Mouse (Mus musculus) intestine, embryonic 14.5 days (tissue): ENCODE results near the gene Uspl1. TPM values are rescaled to one million over a fixed set of nuclear protein-coding genes. Genes with fewer than 3 reads are reported as not detected.
A peak's percentile ranks its signal among the peaks of the same experiment; 100 is the strongest.
"Not testable (repeated sequence)": the region's sequence is repeated elsewhere in the genome, so short reads cannot be mapped to it uniquely, and the experiment has no call there.

Experiments used
- ATAC-seq: fragments of 200-750 bp; cut with Nextera tagmentation; replicated peaks from 2 replicates; pipeline ENCODE4 v1.8.0; 2017; ENCODE audit warnings: low read depth, moderate number of reproducible peaks, moderate TSS enrichment, moderate library complexity; ENCODE audit not compliant: low FRiP score, low TSS enrichment
- DNase-seq: peaks from one replicate; pipeline ENCODE4 v3.0.0-alpha.2; 2018; ENCODE audit warnings: low spot score
- H3K27ac ChIP-seq: fragments of 300-500 bp; sonication (generic); 2 replicates; pipeline ENCODE4 v1.5.1; 2014; ENCODE audit warnings: low read depth, mild to moderate bottlenecking, control low read depth
- H3K27me3 ChIP-seq: fragments of 300-500 bp; sonication (generic); replicated peaks from 2 replicates; pipeline ENCODE4 v1.6.1; 2014; ENCODE audit warnings: low read length, control low read depth; ENCODE audit not compliant: control insufficient read depth, insufficient read depth
- H3K36me3 ChIP-seq: fragments of 300-500 bp; sonication (generic); 2 replicates; pipeline ENCODE4 v1.6.1; 2014; ENCODE audit warnings: low read length, control low read depth; ENCODE audit not compliant: control insufficient read depth, insufficient read depth
- H3K4me1 ChIP-seq: fragments of 300-500 bp; sonication (generic); replicated peaks from 2 replicates; pipeline ENCODE4 v1.6.1; 2014; ENCODE audit warnings: low read length, control low read depth, mixed read lengths; ENCODE audit not compliant: control insufficient read depth, insufficient read depth
- H3K4me2 ChIP-seq: fragments of 300-500 bp; sonication (generic); 2 replicates; pipeline ENCODE4 v1.6.1; 2014; ENCODE audit warnings: low read length
- H3K4me3 ChIP-seq: fragments of 300-500 bp; sonication (generic); 2 replicates; pipeline ENCODE4 v1.5.1; 2014; ENCODE audit warnings: low read depth, low read length, control low read depth, mixed read lengths
- H3K9ac ChIP-seq: fragments of 300-500 bp; sonication (generic); 2 replicates; pipeline ENCODE4 v1.6.1; 2014; ENCODE audit warnings: mild to moderate bottlenecking, low read length
- H3K9me3 ChIP-seq: fragments of 300-500 bp; sonication (generic); 2 replicates; pipeline ENCODE4 v1.6.1; 2016; ENCODE audit warnings: low read length, control low read depth; ENCODE audit not compliant: control insufficient read depth
- WGBS: fragments of 180-500 bp; shearing (Covaris S2); extraction: QIAGEN DNeasy Blood & Tissue Kit; methylation state at CpG from one replicate; pipeline ENCODE4 v1.1.7; 2014; 5-methylcytosine and 5-hydroxymethylcytosine counted together
- polyA plus RNA-seq: library from polyadenylated mRNA; unstranded; fragments of >200 nt; fragmentation: Nextera tagmentation; extraction: Ambion mirVana; gene quantifications from 2 replicates; pipeline ENCODE4 v1.2.1, GENCODE M21; 2014

Uspl1 gene
- 43.9 and 54.4 TPM in 2 replicates for polyA plus RNA-seq

DNA sequence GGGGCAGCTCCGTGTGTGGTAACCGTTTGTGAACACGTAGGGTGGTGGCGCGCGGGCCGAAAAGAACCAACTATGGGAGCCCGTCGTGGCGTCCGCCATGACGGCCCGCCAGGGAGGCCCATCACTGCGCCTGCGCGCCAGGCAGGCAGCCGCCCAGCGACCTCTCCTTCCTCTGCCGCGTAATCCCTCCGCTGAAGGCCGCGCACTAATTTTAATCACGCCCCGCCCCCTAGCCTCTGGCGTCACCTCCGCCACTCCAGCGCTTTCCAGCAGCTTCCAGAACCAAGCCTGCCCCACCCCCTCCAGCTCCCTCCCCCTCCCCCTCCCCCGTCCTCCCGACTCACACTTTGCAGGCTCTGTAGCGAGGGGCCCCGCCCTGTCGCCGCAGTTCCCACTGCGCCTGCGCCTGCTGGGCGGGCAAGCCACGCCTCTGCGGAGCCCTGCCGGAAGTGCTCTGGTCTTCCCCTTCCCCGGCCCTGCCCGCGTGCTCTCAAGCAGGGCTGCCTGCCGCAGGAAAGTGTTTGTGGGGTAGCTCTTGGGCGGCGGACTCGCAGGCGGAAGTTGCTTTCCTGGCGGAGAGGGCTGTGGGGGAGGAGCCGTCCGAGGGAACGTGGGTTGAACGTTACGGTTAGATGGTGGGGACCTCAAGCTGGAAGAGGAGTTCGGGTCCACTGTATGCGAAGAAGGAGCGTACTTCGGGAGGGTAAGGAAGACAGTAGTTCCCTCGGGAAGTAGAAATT, at the start of gene Uspl1, which contains the start of gene Hmgb1:
Gene Uspl1, plus strand, starts transcription at position 247 of the 740 bp plus-strand sequence.
Gene Hmgb1, minus strand, starts transcription at position 386 of the 740 bp plus-strand sequence.
- peaks cover 15% of the 10 kb centered on the region for H3K36me3 ChIP-seq
- H3K4me2 ChIP-seq, result peak within 1 kb of the TSS; percentile 76
- peak; percentile 100 for DNase-seq
- peak within 1 kb of the TSS; percentile 87 for H3K4me3 ChIP-seq
- H3K4me1 ChIP-seq, result peaks cover 25% of the 10 kb centered on the region
- no peaks in the 10 kb centered on the region for H3K27me3 ChIP-seq
- no peaks in the 10 kb centered on the region for H3K9me3 ChIP-seq
- peak within 1 kb of the TSS; percentile 93 for H3K9ac ChIP-seq
- under 1% methylated on average over 54 of the region's 59 CpGs for WGBS
- ATAC-seq, result peak; percentile 98
- peak within 1 kb of the TSS; percentile 97 for H3K27ac ChIP-seq

DNA sequence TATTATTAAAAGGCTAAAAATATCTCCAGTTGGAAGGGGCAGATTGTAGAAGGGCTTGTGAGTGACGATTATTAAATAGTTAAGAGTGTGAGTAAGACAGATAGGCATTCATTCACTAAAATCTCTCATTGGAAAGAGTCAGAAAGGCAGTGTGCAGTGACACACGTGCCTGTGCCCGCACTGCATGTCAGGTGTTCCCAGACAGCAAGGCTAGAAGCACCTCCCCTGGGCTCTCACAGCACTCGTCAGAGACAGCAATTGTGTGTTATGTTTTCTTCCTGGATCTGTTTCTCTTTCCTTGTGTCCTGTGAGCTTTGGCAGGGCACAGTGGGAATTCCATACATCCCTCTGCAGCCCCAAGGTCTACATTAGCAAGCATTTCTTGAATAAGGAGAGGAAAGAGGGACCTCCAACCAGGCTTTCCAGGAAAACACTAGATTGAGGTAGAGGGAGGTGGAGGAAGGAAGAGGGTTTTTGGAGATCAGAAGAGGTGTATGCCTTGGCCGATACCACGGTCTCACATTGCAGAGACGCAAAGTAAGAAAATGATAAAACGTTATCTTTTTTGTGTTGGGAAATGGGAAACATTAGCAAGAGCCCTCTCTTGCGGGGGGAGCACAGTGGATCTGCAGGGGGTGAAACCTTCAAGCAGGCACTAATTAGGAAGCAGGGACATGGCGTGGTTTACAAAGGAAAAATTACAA, 49.2 kb upstream of the Uspl1 start:
- no peaks in the 10 kb centered on the region for H3K36me3 ChIP-seq
- H3K27me3 ChIP-seq, result no peaks in the 10 kb centered on the region
- H3K9ac ChIP-seq, result no peak overlapping the region
- no peak for ATAC-seq
- H3K4me2 ChIP-seq, result no peak overlapping the region
- H3K27ac ChIP-seq, result no peak overlapping the region
- 73% methylated on average over 10 of the region's 10 CpGs for WGBS
- DNase-seq, result no peak
- no peak overlapping the region for H3K4me3 ChIP-seq
- no peaks in the 10 kb centered on the region for H3K4me1 ChIP-seq
- no peaks in the 10 kb centered on the region for H3K9me3 ChIP-seq

DNA sequence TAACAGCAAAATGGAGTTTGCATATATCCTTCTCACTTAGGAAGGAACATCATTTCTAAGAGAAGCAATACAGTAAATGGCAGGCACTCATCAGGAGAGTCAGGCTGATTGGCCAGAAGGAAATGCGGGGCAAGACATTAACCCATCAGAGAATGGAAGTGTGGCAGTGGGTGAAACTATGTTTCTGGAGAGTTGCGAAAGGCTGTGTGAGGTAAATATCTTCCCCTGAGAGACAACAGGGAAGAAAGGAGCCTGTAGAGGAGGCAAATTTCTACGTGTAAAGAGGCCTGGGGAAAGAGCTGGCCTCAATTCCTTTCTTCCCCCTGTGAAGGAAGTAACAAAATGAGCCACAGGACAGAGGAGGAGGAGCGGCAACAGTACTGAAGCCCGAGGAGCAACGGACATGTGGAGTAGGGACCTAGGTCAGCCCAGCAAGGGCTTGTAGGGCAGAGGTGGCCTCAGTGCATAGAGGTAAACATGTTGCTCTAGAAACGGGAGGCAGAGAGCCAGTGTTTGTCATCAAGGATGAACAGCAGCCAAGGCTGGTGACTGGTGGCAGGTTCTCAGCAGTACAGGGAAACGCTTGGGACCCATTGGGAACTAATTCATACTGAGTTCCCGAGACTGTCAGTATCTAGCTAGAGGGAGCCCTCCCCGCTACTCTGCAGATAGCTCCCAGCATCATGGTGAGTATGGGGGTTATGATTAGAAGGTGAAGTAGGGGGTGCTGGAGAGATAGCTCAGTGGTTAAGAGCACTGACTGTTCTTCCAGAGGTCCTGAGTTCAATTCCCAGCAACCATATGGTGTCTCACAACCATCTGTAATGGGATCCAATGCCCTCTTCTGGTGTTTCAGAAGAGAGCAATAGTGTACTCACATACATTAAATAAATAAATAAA, 48.4 kb upstream of the Uspl1 start:
- Histone ChIP-seq H3K4me1 (no peaks in the 10 kb centered on the region), H3K27ac (no peak overlapping the region), H3K4me3 (no peak overlapping the region), H3K36me3 (no peaks in the 10 kb centered on the region), H3K9ac (no peak overlapping the region), H3K9me3 (no peaks in the 10 kb centered on the region), H3K27me3 (no peaks in the 10 kb centered on the region), H3K4me2 (no peak overlapping the region)
- 85% methylated on average over 10 of the region's 10 CpGs for WGBS
- no peak for ATAC-seq
- DNase-seq, result no peak

DNA sequence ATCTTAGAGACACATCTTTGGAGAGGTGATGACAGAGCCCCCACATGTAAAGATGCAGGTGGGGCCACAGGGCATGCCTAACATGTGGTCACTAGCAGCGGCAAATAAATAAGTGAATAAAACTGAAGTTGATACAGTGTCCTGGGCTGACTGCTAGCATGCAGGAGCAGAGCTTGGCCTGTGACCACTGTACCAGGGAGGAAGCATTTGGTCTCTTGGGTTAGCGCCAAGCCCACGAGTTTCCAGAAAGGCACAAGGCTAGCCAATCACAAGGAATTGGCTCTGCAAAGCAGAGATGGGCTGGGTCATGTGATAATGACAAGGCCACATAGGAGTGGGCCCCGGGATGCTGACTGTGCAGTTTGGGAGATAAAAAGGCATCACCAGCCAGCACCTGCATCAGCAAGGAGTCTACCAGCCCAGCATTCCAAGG, 47.2 kb upstream of the Uspl1 start:
- Histone ChIP-seq H3K27ac (no peak overlapping the region), H3K36me3 (no peaks in the 10 kb centered on the region), H3K9ac (no peak overlapping the region), H3K4me2 (no peak overlapping the region), H3K9me3 (no peaks in the 10 kb centered on the region), H3K27me3 (no peaks in the 10 kb centered on the region), H3K4me3 (no peak overlapping the region), H3K4me1 (no peaks in the 10 kb centered on the region)
- ATAC-seq, result no peak
- DNase-seq, result no peak
- WGBS, result 74% methylated on average over 4 of the region's 4 CpGs

DNA sequence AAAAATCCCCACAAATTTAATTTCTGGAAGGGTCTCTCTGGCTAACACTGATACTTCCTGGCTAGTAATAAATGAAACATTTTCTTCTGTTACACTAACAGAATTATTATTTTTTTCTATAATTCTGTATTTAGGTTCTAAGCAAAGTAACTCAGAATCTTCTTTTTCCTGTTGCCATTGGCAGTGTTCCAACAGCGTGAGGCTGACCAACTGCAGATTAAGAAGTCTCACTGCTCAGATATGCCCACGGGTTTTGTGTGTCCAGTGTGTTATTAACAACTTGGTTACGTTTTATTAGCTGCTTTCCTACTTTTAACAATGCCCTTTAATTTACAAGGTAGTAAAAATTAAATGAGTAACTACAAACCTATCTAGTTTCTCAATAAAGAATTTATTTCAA, 46.7 kb upstream of the Uspl1 start:
- Histone ChIP-seq H3K27ac (no peak overlapping the region), H3K4me2 (no peak overlapping the region), H3K36me3 (no peaks in the 10 kb centered on the region), H3K4me1 (no peaks in the 10 kb centered on the region), H3K27me3 (no peaks in the 10 kb centered on the region), H3K9me3 (no peaks in the 10 kb centered on the region), H3K9ac (no peak overlapping the region), H3K4me3 (no peak overlapping the region)
- ATAC-seq (no peak), DNase-seq (no peak)
- WGBS, result 55% methylated on average over 3 of the region's 3 CpGs

DNA sequence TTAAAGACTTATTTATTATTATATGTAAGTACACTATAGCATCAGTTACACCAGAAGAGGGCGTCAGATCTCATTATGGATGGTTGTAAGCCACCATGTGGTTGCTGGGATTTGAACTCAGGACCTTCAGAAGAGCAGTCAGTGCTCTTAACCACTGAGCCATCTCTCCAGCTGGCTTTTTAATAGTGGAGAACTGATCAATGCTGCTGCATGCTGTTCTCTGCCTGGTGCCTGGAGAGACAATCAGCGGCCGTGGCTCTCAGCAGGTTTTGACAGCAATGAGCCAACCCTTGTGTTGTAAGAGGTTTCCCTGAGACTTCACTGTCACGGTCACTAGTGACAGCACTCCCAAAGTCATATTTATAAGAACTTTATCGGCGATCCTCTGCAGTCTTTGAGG, 46.1 kb upstream of the Uspl1 start:
- not testable (repeated sequence) for H3K4me2 ChIP-seq, H3K4me1 ChIP-seq, H3K36me3 ChIP-seq, H3K9ac ChIP-seq, H3K27me3 ChIP-seq, H3K27ac ChIP-seq, H3K4me3 ChIP-seq, H3K9me3 ChIP-seq, DNase-seq, ATAC-seq
- 91% methylated on average over 6 of the region's 6 CpGs for whole genome bisulfite sequencing

DNA sequence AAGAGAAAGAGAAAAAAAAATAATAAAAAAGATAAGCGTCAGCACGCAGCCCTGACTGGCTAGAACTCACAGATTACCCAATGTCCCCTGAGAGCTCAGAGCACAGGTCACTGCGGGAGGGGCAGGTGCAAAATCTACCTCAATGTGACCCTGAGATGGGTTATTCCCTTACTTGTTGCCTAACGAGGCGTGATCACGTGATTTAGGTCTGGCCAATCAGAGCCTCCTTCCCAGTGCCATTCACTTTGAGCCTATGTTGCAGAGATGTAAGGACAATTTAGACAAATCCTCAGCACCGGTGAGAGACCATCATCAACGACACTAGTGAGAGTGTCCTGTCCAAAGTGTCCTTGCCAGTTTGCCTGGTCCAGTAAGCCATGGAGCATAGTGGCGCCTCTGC, 43.8 kb upstream of the Uspl1 start:
- Histone ChIP-seq H3K4me2 (no peak overlapping the region), H3K4me3 (no peak overlapping the region), H3K9me3 (no peaks in the 10 kb centered on the region), H3K4me1 (no peaks in the 10 kb centered on the region), H3K36me3 (no peaks in the 10 kb centered on the region), H3K27ac (no peak overlapping the region), H3K27me3 (no peaks in the 10 kb centered on the region), H3K9ac (no peak overlapping the region)
- WGBS, result 59% methylated on average over 9 of the region's 9 CpGs
- DNase-seq (no peak), ATAC-seq (no peak)

DNA sequence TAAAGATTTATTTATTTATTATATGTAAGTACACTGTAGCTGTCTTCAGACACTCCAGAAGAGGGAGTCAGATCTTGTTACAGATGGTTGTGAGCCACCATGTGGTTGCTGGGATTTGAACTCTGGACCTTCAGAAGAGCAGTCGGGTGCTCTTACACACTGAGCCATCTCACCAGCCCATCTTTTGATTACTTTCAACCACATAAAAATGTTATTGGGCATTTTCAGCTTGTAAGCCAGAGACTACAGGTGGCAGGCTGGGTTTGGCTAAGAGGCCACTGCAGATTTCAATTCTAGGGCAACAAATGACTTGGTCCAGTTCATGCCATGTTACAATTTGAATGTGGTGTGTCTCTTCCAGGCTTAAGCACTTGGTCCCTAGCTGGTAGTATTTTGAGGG, 43.0 kb upstream of the Uspl1 start:
- H3K36me3 ChIP-seq, H3K9ac ChIP-seq, DNase-seq, H3K27ac ChIP-seq, H3K27me3 ChIP-seq, H3K4me1 ChIP-seq, H3K9me3 ChIP-seq, ATAC-seq, H3K4me3 ChIP-seq, H3K4me2 ChIP-seq: not testable (repeated sequence)
- 100% methylated on average over 1 of the region's 1 CpGs for WGBS
